Mouse (Mus musculus): ENCODE measurements around the gene Gm49318. TPM values are rescaled to one million over a fixed set of nuclear protein-coding genes. Genes with fewer than 3 reads are reported as not detected.

The Gm49318 gene
- not detected in 2 replicates for total RNA-seq (2017)

DNA sequence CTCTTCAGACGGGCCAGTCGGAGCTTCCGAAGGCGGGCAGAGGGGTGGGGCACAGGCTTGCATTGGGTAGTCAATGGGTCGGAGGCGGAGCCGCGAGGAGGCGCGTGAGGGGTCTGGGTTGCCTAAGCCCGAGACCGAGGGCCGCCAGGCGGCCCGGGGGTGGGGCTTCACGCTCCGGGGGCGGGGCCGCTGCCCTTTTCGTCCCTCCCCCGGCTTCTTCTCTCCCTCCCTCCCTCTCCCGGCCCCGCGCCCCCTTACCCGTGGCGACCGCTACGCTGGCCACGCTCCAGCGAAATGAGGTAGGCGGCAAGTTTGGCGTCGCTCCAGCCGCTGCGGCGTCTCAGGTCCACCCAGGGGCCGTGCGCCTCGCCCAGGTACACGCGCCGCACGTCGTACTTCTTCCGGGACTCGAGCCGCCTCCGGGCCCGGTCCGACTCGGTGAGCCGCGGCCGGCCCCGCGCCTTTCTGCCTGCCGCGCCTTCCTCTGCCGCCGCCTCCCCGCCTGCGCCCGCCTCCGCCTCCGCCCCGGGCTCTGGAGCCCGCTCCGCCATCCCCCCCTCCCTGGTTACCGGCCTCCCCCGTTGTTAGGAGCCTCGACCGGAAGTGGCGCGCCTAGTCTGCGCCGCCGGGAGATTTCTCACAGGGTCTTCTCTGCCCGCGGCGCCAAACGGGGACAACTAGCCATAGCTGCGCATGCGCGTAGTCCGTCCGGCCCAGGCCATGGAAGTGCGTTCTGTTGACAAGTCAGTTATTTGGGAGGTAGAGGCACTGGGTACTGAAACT lies at the start of gene Gm49318, which contains the start of gene Zfp653:
Gene Gm49318, minus strand, starts transcription at position 469 of the 783 bp plus-strand sequence.
Gene Zfp653, minus strand, starts transcription at position 586 of the 783 bp plus-strand sequence.
- ATAC-seq (ENCODE audit: extremely low read depth, insufficient number of reproducible peaks, low FRiP score, poor library complexity, severe bottlenecking) = peak; percentile 88

DNA sequence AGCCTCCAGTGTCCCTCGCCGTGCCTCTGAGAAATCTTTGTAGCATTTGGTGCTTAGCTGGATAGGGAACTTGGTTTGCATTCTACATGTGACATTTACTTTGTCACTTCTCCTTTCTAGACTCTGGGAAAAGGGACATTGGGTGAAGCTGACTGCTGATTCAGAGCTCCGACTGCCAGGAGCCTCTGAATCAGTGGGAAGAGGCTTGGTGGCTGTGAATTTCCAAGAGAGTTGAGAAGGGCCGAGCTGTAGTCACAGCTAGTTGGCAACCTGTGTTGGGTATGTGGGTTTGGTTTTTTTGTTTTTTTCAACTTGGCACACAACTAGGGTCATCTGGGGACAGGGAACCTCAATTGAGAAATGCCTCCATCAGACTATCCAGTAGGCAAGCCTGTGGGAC lies 48.5 kb upstream of the Gm49318 start:
- ATAC-seq (ENCODE audit: extremely low read depth, insufficient number of reproducible peaks, low FRiP score, poor library complexity, severe bottlenecking) = no peak

DNA sequence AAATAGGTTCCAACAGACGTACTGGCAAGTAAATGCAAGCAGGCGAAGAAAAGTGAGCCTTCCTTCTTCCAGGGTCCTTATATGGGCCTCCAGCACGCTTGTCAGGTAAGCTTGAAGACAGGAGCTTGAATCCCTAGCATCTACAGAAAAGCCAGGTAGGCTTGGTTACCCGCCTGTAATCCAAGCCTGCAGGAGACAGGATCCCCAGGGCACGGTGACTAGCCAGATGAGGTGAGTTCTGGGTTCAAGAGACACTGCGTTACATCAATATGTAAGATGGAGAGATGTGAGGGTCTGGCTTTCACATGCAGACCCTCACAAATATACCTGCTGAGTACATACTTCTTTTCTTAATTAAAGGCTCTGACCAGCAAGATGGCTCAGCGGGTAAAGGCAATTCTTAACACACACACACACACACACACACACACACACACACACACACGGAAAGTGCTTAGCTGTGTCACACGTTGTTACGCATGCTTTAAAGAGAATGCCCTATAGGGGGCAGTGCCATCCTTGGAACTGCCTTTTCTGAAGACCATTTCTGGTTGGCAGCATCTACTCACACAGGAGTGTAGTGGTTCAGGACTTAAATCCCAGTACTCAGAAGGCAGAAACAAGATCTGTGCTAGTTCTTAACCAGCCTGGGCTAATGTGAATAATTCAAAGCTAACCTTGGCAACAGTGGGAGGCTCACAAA lies 46.8 kb upstream of the Gm49318 start:
- ATAC-seq (ENCODE audit: extremely low read depth, insufficient number of reproducible peaks, low FRiP score, poor library complexity, severe bottlenecking) = peak; percentile 62

DNA sequence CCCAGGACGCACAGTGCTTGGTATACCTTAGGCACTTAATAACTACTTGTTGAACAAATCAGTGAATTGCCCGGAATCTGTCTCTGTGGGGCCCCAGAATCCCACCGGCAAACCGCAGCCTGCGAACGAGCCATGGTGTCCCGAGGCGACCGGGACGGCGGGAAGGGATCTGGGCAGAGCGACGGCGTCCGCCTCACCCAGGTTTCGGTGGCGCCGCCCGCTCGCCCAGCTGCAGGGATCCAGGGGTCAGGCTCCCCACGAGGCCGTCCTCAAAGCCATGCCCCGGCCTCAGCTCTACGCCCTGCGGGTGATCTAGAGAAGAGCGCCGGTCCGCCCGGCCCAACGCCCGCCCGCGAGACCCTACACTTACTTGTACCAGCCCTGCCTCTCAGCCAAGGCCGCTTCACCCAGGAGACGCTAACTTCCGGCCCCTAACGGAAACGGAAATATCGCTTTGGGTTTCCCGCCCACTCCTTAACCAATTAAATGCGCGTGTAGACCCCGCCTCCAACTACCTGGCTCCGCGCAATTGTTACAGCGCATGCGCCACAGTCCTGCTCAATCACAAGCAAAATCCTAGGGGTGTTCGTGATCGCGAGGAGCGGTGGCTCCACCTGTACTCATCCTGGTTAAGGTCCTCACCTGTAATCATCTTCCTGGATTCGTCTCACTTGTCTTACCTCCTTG lies 45.8 kb upstream of the Gm49318 start, which contains the start of gene Elof1:
Gene Elof1, minus strand, starts transcription at position 433 of the 687 bp plus-strand sequence.
- peak; percentile 91 for ATAC-seq (ENCODE audit: extremely low read depth, insufficient number of reproducible peaks, low FRiP score, poor library complexity, severe bottlenecking)

DNA sequence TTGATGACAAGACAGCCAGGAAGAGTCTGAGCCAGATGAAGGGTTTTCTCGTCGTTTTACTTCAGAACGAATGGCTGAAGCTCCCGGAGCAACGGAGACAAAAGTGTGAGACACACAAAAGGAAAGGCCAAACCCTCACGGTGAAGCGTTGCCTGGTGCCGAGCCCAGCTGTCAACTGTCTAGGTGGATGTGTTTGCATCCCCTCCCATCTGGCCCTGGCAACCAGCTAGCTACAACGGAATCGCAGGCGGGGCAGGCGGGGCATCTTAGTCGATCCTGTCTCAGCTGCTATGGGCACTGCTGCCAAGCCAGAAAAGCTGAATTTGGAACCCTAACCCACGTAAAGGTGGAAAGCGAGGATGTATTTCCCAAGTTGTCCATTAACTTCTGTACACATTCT lies 45.0 kb upstream of the Gm49318 start:
- no peak for ATAC-seq (ENCODE audit: extremely low read depth, insufficient number of reproducible peaks, low FRiP score, poor library complexity, severe bottlenecking)

DNA sequence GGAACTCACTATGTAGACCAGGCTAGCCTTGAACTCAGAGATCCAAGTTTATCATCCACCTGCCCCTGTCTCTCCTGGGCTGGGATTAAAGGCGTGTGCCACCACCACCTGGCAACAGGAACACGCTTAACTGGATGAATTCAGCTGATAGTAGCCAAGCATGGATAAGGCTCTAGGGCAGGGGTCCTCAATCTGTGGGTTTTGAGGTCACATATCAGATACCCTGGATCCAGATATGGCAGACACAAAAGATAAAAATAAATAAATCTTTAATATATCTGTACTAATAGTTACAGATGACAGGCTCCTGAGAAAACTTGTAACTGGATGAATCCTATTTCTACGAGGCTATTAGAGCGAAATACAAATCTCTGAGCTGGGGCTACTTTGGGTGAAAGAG lies 44.6 kb upstream of the Gm49318 start:
- ATAC-seq (ENCODE audit: extremely low read depth, insufficient number of reproducible peaks, low FRiP score, poor library complexity, severe bottlenecking) = no peak

DNA sequence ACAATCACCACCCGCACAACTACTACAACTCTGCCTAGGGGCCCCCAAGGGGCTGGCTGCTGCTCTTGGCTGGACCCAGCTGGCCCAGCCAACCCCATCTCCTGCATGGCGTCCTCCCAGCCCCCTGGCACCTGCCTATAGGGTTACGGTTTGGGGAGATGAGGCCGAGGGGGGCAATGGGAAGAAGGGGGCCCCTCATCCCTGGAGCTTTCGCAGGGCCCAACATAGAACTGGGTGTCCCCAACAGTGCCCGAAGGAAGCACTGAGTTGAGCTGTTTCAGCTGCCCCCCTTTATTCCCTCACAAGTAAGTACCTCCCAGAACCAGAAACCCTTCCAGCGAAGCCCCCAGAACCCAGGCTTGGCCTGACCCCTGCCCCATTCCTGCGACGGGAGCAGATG lies 37.1 kb upstream of the Gm49318 start:
- no peak for ATAC-seq (ENCODE audit: extremely low read depth, insufficient number of reproducible peaks, low FRiP score, poor library complexity, severe bottlenecking)

DNA sequence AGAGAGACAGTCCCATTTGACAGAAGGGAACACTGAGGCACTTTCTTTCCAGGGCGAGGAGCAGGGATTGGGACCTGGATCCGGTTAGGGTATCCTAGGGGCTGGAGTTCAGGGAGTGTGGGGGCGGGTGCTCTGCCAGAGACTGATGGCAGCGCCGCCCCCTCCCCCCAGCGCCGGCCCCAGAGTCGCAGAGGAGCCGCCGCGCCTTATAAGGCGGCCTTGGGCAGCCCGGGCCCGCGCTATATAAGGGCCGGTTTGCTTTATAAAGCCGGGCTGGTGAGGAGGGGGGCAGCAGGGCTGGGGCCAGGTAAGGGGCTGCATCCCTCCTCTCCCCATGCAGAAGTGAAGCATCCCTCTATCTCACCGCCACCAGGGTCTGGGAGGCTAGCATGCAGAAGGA lies 28.9 kb upstream of the Gm49318 start:
- ATAC-seq (ENCODE audit: extremely low read depth, insufficient number of reproducible peaks, low FRiP score, poor library complexity, severe bottlenecking) = no peak

DNA sequence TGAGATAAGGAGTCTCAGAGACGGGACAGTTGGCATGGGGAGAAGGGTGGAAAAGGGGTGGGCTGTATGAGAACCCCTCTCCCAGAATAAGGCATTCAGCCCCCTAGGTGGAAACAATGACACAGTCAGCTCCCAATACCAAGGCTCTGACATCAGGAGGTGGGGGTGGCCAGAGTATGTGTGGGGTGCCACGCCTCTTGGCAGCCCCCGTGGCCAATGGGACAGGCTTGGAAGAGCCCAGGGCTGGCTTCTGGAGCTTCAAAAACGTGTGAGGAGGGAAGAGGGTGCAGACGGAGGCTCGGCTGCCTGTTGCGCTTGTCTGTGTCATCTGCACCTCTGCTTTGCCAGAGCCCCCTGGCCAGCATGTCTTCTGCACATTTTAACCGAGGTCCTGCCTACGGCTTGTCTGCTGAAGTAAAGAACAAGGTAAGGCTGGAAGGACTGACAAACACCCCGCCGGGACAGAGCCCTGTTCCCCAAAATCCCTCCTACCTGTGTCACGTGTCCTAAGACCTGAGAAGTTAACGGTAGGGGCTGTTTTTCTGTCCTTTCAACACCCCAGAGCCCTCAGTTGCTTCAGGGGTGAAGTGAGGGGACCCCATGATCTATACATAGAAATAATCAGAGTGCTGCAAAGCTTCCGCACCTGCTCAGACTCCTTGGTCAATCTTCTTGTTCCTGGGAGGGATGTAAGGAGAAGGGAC lies 28.1 kb upstream of the Gm49318 start, which contains the start of gene Cnn1:
Gene Cnn1, plus strand, starts transcription at position 224 of the 704 bp plus-strand sequence.
- ATAC-seq (ENCODE audit: extremely low read depth, insufficient number of reproducible peaks, low FRiP score, poor library complexity, severe bottlenecking) = no peak

DNA sequence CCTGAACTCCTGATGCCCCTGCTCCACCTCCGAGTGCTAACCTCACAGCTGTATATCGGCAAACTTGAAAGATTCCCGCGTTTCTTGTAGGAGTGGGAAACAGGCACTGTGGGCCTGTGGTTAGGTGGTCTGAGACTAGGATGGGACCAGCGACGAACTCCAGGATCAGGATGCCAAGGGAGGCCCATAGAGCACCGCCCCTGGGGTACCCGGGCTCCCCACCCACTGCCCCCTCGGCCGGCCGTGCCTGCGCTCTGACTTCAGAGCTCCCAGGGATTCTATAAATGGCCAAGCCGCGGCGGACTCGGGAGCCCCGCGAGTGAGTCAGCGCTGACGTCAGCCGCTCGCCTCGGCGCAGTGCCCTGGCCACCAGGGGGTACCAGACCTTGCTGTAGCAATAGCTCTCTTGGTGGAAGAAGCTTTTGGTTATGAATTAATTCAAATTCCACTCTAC lies 24.8 kb upstream of the Gm49318 start:
- peak; percentile 84 for ATAC-seq (ENCODE audit: extremely low read depth, insufficient number of reproducible peaks, low FRiP score, poor library complexity, severe bottlenecking)

DNA sequence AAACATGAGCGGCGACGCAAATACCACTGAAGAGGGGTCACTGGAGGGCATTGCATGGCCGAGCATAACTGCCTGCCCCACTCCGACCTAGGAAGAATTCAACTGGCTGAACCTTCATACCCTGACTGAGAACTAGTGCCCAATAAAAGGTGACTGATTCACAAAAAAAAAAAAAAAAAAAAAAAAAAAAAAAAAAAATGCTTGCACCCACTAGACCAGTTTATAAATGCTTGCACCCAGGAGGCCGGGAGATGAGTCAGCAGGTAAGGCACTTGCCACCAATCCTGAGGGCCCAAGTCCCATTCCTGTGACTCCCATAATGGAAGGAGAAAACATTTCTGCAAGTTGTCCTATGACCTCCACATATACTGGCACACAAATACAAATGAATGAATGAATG lies 21.7 kb upstream of the Gm49318 start:
- ATAC-seq (ENCODE audit: extremely low read depth, insufficient number of reproducible peaks, low FRiP score, poor library complexity, severe bottlenecking) = no peak

DNA sequence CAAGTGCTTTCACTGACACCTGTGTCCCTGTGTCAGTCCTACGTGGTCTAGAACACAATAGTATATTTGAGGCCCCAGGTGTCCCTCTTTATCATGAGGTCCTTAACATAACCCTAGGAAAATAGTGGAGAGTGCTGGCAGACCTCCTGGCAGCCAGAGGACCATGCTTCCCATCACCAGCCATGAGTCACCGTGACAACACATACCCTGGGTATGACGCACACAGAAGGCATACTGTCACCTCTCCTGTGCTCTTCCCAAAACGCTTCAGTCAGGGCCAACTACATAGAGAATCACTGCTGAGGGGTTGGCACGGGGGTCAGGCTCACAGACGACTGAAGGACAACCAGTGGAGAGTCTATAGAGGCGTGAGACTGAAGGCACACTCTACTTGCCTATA lies 18.9 kb upstream of the Gm49318 start:
- no peak for ATAC-seq (ENCODE audit: extremely low read depth, insufficient number of reproducible peaks, low FRiP score, poor library complexity, severe bottlenecking)

DNA sequence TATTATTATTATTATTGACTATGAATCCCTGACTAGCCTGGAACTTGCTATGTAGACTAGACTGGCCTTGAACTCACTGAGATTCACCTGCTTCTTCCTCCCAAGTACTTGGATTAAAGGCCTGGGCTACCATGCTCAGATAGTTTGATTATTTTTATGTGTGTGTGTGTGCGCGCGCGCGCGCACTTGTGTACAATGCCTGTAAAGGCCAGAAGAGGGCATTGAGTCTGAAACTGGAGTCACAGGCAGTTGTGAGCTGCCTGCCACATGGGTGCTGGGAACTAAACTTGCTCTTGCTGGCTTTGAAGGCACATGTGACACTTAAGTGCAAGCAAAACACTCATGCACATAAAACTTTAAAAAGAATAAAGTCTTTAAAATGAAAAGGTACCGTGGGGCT lies 18.2 kb upstream of the Gm49318 start:
- no peak for ATAC-seq (ENCODE audit: extremely low read depth, insufficient number of reproducible peaks, low FRiP score, poor library complexity, severe bottlenecking)

DNA sequence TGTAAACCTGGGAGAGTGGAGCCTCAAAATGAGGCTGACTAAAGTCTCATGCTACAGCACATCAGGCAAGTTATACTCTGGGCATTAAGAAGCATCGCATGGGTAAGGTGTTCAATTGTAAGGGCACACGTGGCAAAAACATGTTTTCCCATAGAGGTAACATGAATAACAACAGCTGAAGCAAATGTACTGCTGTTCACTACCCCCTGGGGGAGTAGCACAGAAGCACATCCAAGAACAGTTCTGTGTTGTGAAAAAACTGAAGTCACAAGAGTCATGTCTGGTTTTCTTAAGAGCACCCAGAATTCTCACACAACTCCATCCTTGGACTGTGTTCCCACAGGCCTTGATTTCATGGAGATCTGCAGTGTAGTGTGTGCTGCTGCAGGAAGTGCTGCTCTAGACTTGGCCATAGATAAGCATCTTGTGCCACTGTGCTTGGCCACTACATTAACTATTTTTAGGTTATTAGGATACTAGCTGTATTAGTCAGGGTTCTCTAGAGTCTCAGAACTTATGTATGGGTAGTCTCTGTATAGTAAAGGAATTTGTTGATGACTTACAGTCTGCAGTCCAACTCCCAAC lies 16.1 kb upstream of the Gm49318 start:
- no peak for ATAC-seq (ENCODE audit: extremely low read depth, insufficient number of reproducible peaks, low FRiP score, poor library complexity, severe bottlenecking)

DNA sequence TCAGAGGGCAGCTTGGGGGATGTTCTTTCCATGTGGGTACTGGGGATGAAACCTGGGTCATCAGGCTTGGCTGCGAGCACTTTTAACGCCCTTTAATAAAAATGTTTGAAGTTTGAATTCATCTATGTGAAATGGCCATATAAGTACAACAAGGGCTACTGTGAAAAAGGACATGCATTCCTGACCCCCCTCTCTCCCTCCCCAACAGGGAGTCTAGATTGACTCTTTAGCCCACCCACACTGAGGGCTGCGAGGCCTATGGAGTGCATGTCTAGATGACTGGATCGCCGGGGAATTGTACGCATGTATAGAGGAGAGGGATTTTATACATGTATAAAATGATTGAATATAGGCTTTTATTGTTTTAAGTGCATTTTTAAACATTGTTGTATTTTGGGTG lies 15.0 kb upstream of the Gm49318 start:
- no peak for ATAC-seq (ENCODE audit: extremely low read depth, insufficient number of reproducible peaks, low FRiP score, poor library complexity, severe bottlenecking)

DNA sequence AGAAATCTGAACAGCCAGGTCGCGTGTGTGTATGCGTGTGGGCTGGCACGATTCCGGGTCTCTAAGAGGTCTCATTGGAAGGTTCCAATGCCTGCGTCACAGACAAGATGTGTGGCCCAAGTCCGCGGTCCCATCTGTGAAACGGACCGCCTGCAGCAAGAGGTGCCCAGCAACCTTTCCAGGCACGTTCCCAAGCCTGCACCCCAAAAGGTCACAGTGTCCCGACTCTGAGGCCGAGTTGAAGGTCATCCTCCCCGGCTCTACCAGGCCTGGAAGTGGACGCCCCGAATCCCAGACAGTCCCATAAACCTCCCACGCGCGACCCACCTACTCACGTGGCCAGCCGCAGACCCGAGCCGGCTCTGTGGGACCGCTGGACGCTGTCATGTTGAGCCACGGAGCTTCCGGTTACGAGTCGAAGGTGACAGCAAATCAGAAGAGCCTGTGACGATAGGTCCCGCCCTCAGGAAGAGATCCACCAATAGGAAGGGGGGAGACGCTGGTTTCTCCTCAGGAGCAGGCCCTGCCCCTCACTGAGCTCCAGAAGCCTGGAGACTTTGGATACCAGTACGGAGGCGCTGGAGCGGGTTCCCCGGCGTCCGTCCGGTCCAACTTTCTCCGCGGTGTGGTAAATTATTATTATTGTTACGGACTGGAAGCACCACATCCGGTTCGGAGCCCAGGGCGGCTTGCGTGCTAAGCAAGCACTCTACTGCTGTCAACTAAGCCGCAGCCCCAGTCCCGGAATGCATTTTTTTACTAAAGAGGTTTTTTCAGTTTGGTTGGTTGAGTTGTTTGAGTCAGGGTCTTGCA lies 14.2 kb upstream of the Gm49318 start, which contains the start of gene Ecsit:
Gene Ecsit, minus strand, starts transcription at position 417 of the 813 bp plus-strand sequence.
- ATAC-seq (ENCODE audit: extremely low read depth, insufficient number of reproducible peaks, low FRiP score, poor library complexity, severe bottlenecking) = peak; percentile 99

DNA sequence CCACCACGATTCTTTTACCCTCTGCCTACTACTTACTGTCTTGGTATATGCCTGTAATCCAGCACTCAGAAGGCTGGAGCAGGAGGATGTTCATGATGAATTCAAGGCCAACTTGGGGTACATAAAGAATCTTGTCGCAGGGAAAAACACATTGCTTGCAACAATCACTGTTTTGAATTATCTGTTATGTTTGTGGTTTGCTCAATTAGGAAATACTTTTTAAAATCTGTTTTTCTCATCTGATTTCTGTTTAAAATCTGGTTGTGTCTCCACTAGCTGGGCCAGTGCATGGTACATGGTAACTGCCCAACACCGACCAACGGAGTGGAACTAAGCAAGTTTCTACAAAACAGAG lies 13.6 kb upstream of the Gm49318 start:
- no peak for ATAC-seq (ENCODE audit: extremely low read depth, insufficient number of reproducible peaks, low FRiP score, poor library complexity, severe bottlenecking)

DNA sequence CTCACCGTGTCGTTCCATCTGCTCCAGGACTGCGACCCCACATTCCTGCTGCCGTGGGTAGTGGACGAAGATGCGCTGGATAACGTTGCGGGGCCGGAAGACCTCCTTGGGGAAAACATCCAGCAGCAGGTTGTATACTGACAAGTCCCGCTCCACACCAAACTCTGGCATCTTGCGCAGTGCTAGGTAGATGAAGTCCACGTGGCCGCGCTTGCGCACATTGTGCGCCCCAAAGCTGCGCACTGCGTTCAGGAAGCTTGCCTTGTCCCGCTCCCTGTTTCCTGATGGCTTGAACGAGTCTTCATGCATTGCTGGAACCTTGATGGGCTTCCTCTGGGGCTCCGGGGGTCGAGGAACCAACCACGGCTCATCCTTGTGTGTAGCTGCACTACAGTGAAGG lies 5.2 kb upstream of the Gm49318 start:
- ATAC-seq (ENCODE audit: extremely low read depth, insufficient number of reproducible peaks, low FRiP score, poor library complexity, severe bottlenecking) = no peak
